Mouse (Mus musculus) spleen, adult 2 months (tissue): ENCODE results near the gene Pdcd6ip.

Experiments
- CTCF ChIP-seq: fragments of 200-500 bp; IDR thresholded peaks from 2 replicates; pipeline ENCODE4 v1.5.1; 2011; ENCODE audit warnings: mild to moderate bottlenecking, inconsistent platforms; ENCODE audit not compliant: insufficient read depth, insufficient read length, insufficient replicate concordance; ENCODE audit errors: extremely low read depth
- POLR2A ChIP-seq: fragments of 200-500 bp; IDR thresholded peaks from 2 replicates; pipeline ENCODE4 v1.6.1; 2011; ENCODE audit warnings: low read depth, low read length, inconsistent platforms

- no peak for TF ChIP-seq CTCF
- TF ChIP-seq POLR2A: no peak
These were observed 79.3 kb downstream of the Pdcd6ip start for GRCm38 (mm10) chr9:113628780-113629179.
